Mouse (Mus musculus) heart, embryonic 11.5 days (tissue): Measurements from ENCODE around the gene Cenpu. TPM values are rescaled to one million over a fixed set of nuclear protein-coding genes. Genes with fewer than 3 reads are reported as not detected.

ENCODE experiments used
- ATAC-seq: fragments of 200-750 bp; cut with Nextera tagmentation; replicated peaks from 2 replicates; pipeline ENCODE4 v1.8.0; 2017; ENCODE audit warnings: moderate library complexity; ENCODE audit not compliant: insufficient number of reproducible peaks, low FRiP score, low TSS enrichment
- H3K27ac ChIP-seq: fragments of 300-500 bp; sonication (generic); 2 replicates; pipeline ENCODE4 v1.5.1; 2014; ENCODE audit warnings: mild to moderate bottlenecking, low read depth, low read length
- H3K27me3 ChIP-seq: fragments of 300-500 bp; sonication (generic); 2 replicates; pipeline ENCODE4 v1.6.1; 2014; ENCODE audit warnings: mild to moderate bottlenecking, low read length, mixed read lengths; ENCODE audit not compliant: control insufficient read depth, insufficient read depth
- H3K36me3 ChIP-seq: fragments of 300-500 bp; sonication (generic); 2 replicates; pipeline ENCODE4 v1.6.1; 2014; ENCODE audit warnings: mild to moderate bottlenecking, low read length, moderate library complexity, mixed read lengths; ENCODE audit not compliant: control insufficient read depth, insufficient read depth
- H3K4me1 ChIP-seq: fragments of 300-500 bp; sonication (generic); 2 replicates; pipeline ENCODE4 v1.6.1; 2014; ENCODE audit warnings: low read length; ENCODE audit not compliant: control insufficient read depth, insufficient read depth
- H3K4me2 ChIP-seq: fragments of 300-500 bp; sonication (generic); 2 replicates; pipeline ENCODE4 v1.6.1; 2014; ENCODE audit warnings: mild to moderate bottlenecking, moderate library complexity
- H3K4me3 ChIP-seq: fragments of 300-500 bp; sonication (generic); 2 replicates; pipeline ENCODE4 v1.5.1; 2014; ENCODE audit warnings: low read depth, low read length
- H3K9ac ChIP-seq: fragments of 300-500 bp; sonication (generic); 2 replicates; pipeline ENCODE4 v1.6.1; 2014; ENCODE audit warnings: mild to moderate bottlenecking, low read depth, low read length, moderate library complexity
- H3K9me3 ChIP-seq: fragments of 300-500 bp; sonication (generic); replicated peaks from 2 replicates; pipeline ENCODE4 v1.6.1; 2016; ENCODE audit warnings: low read length; ENCODE audit not compliant: control insufficient read depth
- WGBS: fragments of 180-500 bp; shearing (Covaris S2); extraction: QIAGEN DNeasy Blood & Tissue Kit; methylation state at CpG from one replicate; pipeline ENCODE4 v1.1.7; 2014; ENCODE audit not compliant: insufficient replicate concordance; 5-methylcytosine and 5-hydroxymethylcytosine counted together
- polyA plus RNA-seq: library from polyadenylated mRNA; unstranded; fragments of >200 nt; fragmentation: Nextera tagmentation; extraction: Ambion mirVana; gene quantifications from 2 replicates; pipeline ENCODE4 v1.2.1, GENCODE M21; 2014

The Cenpu gene
- polyA plus RNA-seq, 1 experiment from 2014 or later, result 18.4 TPM

- Histone ChIP-seq H3K27ac (no peak overlapping the region), H3K4me3 (0 out of 2 replicates have a peak overlapping the region, but pooled peaks have one; percentile 81)
- WGBS, result 59% methylated on average over 8 of the region's 8 CpGs
Measured at GRCm38 (mm10) chr8:46615936-46616335, 64.1 kb downstream of the Cenpu start.

GRCm38 (mm10) chr8:46616879-46617689 is 65.3 kb downstream of the Cenpu start, which contains the start of the genes Primpol and Casp3:
Gene Primpol, minus strand, starts transcription at chr8:46617212.
Gene Casp3, plus strand, starts transcription at chr8:46617291.
- peak; percentile 96 for ATAC-seq

More at GRCm38 (mm10) chr8:46615936-46616335, 64.1 kb downstream of the Cenpu start:
- no peaks in the 10 kb centered on the region for H3K36me3 ChIP-seq
- H3K27me3 ChIP-seq, result no peaks in the 10 kb centered on the region
- peak overlapping the region; percentile 92 for H3K4me2 ChIP-seq
- H3K9me3 ChIP-seq, result no peaks in the 10 kb centered on the region
- no peak overlapping the region for H3K9ac ChIP-seq
- no peak for ATAC-seq
- peaks cover 8% of the 10 kb centered on the region for H3K4me1 ChIP-seq

GRCm38 (mm10) chr8:46617690-46618620 is 66.1 kb downstream of the Cenpu start:
- Histone ChIP-seq H3K27ac (peak overlapping the region; percentile 88), H3K36me3 (no peaks in the 10 kb centered on the region), H3K4me3 (peak overlapping the region; percentile 81), H3K4me1 (peaks cover 8% of the 10 kb centered on the region), H3K4me2 (peak overlapping the region; percentile 92), H3K27me3 (no peaks in the 10 kb centered on the region), H3K9me3 (no peaks in the 10 kb centered on the region), H3K9ac (peak overlapping the region; percentile 87)
- WGBS, result under 1% methylated on average over 38 of the region's 38 CpGs
- peak; percentile 41 for ATAC-seq

More at GRCm38 (mm10) chr8:46616879-46617689, 65.3 kb downstream of the Cenpu start, which contains the start of the genes Primpol and Casp3:
- peak within 1 kb of the TSS; percentile 81 for H3K4me3 ChIP-seq
- peaks cover 8% of the 10 kb centered on the region for H3K4me1 ChIP-seq
- H3K9me3 ChIP-seq, result no peaks in the 10 kb centered on the region
- H3K9ac ChIP-seq, result peak within 1 kb of the TSS; percentile 87
- no peaks in the 10 kb centered on the region for H3K36me3 ChIP-seq
- H3K27ac ChIP-seq, result peak within 1 kb of the TSS; percentile 88
- peak within 1 kb of the TSS; percentile 92 for H3K4me2 ChIP-seq
- no peaks in the 10 kb centered on the region for H3K27me3 ChIP-seq
- WGBS, result under 1% methylated on average over 54 of the region's 54 CpGs

DNA sequence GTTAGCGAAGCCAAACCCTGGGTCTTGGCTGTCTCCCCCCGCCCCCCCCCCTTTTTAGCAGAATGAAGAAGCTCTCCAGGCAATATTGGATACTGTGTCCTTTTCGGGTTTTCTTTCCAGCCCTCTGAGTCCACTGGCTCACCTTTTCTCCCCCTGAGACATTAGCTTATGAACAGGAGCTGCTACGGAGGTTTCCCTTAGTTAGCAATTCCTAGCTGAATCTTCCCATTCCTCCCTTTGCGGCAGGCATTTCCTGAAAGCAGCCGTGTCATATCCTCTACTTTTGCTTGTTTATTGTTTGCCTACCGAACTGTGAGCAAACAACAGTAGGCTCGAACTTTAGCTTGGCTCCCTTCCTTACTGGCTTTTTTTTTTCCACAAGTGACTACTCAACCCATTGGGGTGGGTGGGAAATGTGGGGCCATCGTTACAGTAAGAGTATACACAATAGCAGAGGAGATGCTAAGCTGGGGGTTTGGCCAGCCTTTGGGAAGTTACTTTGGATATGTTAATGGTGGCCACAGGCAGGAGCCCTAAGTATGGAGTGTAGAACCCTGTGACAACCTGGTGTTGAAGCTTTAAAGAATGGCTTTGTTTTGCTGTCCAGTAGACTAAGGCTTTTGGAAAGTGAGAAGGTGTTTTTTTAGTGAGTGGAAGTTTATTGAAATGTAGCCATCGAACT is 67.0 kb downstream of the Cenpu start:
- Histone ChIP-seq H3K27ac (no peak overlapping the region), H3K4me2 (peak overlapping the region; percentile 92)
- 7% methylated on average over 10 of the region's 10 CpGs for WGBS

DNA sequence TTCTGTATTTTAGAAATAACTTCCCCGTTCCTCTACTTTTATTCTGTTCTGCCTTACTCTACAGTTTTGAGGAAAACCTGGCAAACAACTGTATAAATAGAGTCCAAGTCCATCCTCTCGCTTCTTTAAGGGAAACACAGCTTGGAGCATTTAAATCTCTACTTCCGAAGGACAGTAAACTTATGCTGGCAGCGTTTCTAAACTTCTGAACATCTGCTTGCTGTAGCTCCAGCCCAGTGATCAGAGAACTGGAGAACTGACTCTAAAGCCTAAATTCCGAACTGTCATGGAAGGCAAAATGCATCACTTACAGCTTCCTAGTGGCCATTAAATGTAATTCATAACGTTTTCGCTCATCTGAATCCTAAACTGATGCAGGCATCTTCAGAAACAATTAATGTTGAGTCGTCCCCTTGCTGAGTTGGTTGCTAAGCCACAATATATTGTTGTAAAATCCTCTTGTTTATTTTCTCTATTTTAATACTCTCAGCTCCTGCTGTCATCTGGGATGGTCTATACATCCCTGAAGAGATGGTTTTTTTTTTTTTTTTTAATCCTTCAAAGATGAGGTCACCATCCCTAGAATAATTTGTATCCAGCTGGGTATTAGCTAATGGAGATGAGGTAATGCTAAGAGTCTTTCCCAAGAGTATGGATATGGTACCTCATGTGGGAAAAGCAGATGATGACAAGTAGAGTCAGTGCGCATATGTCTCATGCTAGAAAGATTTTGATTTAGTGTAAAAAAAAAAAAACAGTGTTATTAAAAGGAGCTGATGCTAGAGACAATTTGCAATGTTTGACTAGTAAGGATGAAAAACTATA is 70.8 kb downstream of the Cenpu start:
- H3K27ac ChIP-seq, result no peak overlapping the region
- H3K36me3 ChIP-seq, result no peaks in the 10 kb centered on the region
- peaks cover 9% of the 10 kb centered on the region for H3K4me1 ChIP-seq
- H3K4me2 ChIP-seq, result no peak overlapping the region
- H3K27me3 ChIP-seq, result no peaks in the 10 kb centered on the region
- WGBS, result 85% methylated on average over 9 of the region's 9 CpGs
- ATAC-seq, result no peak
- no peak overlapping the region for H3K9ac ChIP-seq
- no peaks in the 10 kb centered on the region for H3K9me3 ChIP-seq
- no peak overlapping the region for H3K4me3 ChIP-seq

More for the DNA sequence above, 67.0 kb downstream of the Cenpu start:
- ATAC-seq, result no peak
- Histone ChIP-seq H3K4me3 (peak overlapping the region; percentile 81), H3K4me1 (peaks cover 8% of the 10 kb centered on the region), H3K9me3 (no peaks in the 10 kb centered on the region), H3K27me3 (no peaks in the 10 kb centered on the region), H3K9ac (peak overlapping the region; percentile 87), H3K36me3 (no peaks in the 10 kb centered on the region)

GRCm38 (mm10) chr8:46625166-46625565 is 73.3 kb downstream of the Cenpu start:
- no peaks in the 10 kb centered on the region for H3K27me3 ChIP-seq
- no peak for ATAC-seq
- no peak overlapping the region for H3K9ac ChIP-seq
- H3K4me2 ChIP-seq, result no peak overlapping the region
- H3K36me3 ChIP-seq, result 0 out of 2 replicates have a peak, but pooled peaks cover under 1% of the 10 kb centered on the region
- H3K4me3 ChIP-seq, result no peak overlapping the region
- no peak overlapping the region for H3K27ac ChIP-seq
- no peaks in the 10 kb centered on the region for H3K9me3 ChIP-seq
- 41% methylated on average over 1 of the region's 1 CpGs for WGBS
- 0 out of 2 replicates have a peak, but pooled peaks cover 4% of the 10 kb centered on the region for H3K4me1 ChIP-seq

DNA sequence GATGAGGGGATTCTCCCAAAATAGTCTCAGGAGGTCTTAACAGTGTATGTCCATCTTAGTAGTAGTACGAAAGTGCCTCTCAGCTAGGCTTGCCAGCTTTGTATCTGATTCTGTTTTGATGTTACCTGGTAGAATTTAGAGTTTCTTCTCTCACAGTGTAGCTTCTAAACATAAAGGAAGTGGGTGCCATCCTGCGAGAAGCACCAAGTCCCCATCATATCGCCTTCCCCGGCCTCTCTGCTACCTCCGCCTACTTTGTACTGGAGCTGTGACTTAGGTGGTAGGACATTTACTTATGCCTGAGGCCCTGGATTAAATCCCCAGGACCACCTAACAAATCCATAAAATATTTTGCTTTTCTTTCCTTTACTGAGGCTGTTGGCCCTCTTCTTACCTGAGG is 74.8 kb downstream of the Cenpu start:
- 0 out of 2 replicates have a peak, but pooled peaks cover 3% of the 10 kb centered on the region for H3K36me3 ChIP-seq
- H3K27me3 ChIP-seq, result no peaks in the 10 kb centered on the region
- ATAC-seq, result no peak
- no peak overlapping the region for H3K4me2 ChIP-seq
- H3K4me1 ChIP-seq, result 0 out of 2 replicates have a peak, but pooled peaks cover 4% of the 10 kb centered on the region
- 90% methylated on average over 5 of the region's 5 CpGs for WGBS
- H3K4me3 ChIP-seq, result no peak overlapping the region
- no peaks in the 10 kb centered on the region for H3K9me3 ChIP-seq
- H3K27ac ChIP-seq, result no peak overlapping the region
- H3K9ac ChIP-seq, result no peak overlapping the region
